Mouse (Mus musculus) heart, embryonic 16.5 days (tissue): ENCODE results near the gene Ptgir. TPM values are rescaled to one million over a fixed set of nuclear protein-coding genes. Genes with fewer than 3 reads are reported as not detected.
A peak's percentile ranks its signal among the peaks of the same experiment; 100 is the strongest.

Experiments used
- ATAC-seq: fragments of 200-750 bp; cut with Nextera tagmentation; replicated peaks from 2 replicates; pipeline ENCODE4 v1.8.0; 2017; ENCODE audit warnings: moderate number of reproducible peaks; ENCODE audit not compliant: insufficient read depth, low FRiP score; ENCODE audit errors: extremely low read depth
- H3K27ac ChIP-seq: fragments of 300-500 bp; sonication (generic); 2 replicates; pipeline ENCODE4 v1.5.1; 2014; ENCODE audit warnings: mild to moderate bottlenecking, low read length, control low read depth, moderate library complexity
- H3K27me3 ChIP-seq: fragments of 300-500 bp; sonication (generic); 2 replicates; pipeline ENCODE4 v1.6.1; 2014; ENCODE audit warnings: low read length, mixed read lengths; ENCODE audit not compliant: control insufficient read depth, insufficient read depth
- H3K36me3 ChIP-seq: fragments of 300-500 bp; sonication (generic); 2 replicates; pipeline ENCODE4 v1.6.1; 2014; ENCODE audit not compliant: control insufficient read depth, insufficient read depth
- H3K4me1 ChIP-seq: fragments of 300-500 bp; sonication (generic); 2 replicates; pipeline ENCODE4 v1.6.1; 2014; ENCODE audit warnings: low read length, mixed read lengths; ENCODE audit not compliant: control insufficient read depth, insufficient read depth
- H3K4me2 ChIP-seq: fragments of 300-500 bp; sonication (generic); 2 replicates; pipeline ENCODE4 v1.6.1; 2014; ENCODE audit warnings: low read depth, mild to moderate bottlenecking, control low read depth, low read length
- H3K4me3 ChIP-seq: fragments of 300-500 bp; sonication (generic); 2 replicates; pipeline ENCODE4 v1.5.1; 2014; ENCODE audit warnings: mild to moderate bottlenecking, control low read depth, low read length
- H3K9ac ChIP-seq: fragments of 300-500 bp; sonication (generic); 2 replicates; pipeline ENCODE4 v1.6.1; 2014; ENCODE audit warnings: low read length, control low read depth
- H3K9me3 ChIP-seq: fragments of 300-500 bp; sonication (generic); replicated peaks from 2 replicates; pipeline ENCODE4 v1.6.1; 2016; ENCODE audit warnings: low read length; ENCODE audit not compliant: control insufficient read depth
- WGBS: fragments of 180-500 bp; shearing (Covaris S2); extraction: QIAGEN DNeasy Blood & Tissue Kit; methylation state at CpG from one replicate; pipeline ENCODE4 v1.1.7; 2014; 5-methylcytosine and 5-hydroxymethylcytosine counted together
- polyA plus RNA-seq: library from polyadenylated mRNA; unstranded; fragments of >200 nt; fragmentation: Nextera tagmentation; extraction: Ambion mirVana; gene quantifications from 2 replicates; pipeline ENCODE4 v1.2.1, GENCODE M21; 2015

Gene Ptgir
- polyA plus RNA-seq, 1 experiment from 2014 or later: 1.4 TPM

DNA sequence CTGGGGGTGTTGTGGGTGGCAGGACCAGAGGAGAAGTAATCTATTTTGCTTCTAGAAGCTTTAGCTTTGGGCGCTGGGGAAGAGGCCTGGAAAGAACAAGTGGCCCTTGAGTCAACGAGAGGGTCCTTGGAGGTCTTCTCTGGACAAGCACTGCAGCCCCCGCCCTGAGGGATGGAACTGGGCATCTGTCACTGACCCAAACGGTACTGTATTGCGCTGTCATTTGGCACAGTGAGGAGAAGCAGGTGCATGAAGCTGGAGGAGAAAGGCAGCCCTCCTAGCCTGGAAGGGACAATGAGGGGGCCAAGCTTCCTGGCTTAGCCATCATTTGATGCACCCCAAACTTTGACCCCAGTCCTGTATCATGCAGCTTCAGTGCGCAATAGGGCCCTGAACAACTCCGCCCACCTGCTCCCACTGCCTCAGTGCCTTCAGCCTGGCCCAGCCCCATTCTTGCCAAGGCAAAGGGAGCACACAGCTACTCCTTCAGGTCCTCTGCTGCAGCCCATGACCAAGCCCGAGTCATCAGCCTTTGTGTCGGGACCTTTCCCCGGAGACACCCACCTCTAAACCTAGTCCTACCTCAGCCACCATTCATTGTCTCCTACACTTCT lies 16.2 kb downstream of the Ptgir start:
- Histone ChIP-seq H3K9ac (peak overlapping the region; percentile 95), H3K4me3 (peak overlapping the region; percentile 76), H3K9me3 (no peaks in the 10 kb centered on the region), H3K27me3 (no peaks in the 10 kb centered on the region), H3K4me2 (peak overlapping the region; percentile 96), H3K27ac (peak overlapping the region; percentile 96), H3K36me3 (peaks cover 12% of the 10 kb centered on the region), H3K4me1 (peaks cover 35% of the 10 kb centered on the region)
- 42% methylated on average over 10 of the region's 10 CpGs for WGBS
- ATAC-seq: no peak

DNA sequence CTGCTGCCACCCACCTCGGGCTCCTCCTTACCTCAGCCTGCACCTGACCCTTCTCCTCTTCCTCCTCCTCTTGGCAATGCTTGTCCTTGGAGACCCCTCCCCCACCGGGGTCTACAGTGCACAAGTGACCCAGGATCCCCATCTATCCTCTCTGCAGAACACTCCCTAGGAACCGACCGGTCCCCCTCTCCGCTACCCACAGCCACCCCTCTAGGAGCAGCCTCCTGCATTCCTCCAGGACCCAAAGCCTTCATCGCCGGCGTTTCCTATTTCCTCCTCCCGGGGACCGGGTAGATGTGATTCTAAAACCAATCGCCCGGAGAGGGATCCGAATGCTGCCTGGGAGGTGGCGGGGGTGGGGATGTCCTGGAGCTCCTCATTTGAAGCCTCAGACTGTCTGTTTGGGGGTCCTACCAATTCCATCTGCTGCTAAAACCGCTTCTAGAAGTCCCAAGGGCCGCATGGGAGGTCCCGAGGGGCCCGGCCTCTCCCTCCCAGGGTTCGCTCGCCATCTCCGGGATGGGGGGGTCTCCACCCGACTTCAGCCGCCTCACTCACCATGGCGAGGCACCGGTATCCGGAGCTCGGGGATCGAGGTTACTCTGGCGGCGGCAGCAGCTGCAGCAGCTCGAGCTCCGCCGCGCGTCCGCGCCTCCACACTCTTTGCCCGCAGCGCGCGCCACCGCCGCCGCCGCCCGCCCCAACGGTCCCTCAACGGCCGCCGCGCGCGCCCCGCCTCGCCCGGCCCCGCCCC lies 17.2 kb downstream of the Ptgir start:
- Histone ChIP-seq H3K4me1 (peaks cover 35% of the 10 kb centered on the region), H3K9me3 (no peaks in the 10 kb centered on the region), H3K27me3 (no peaks in the 10 kb centered on the region), H3K27ac (peak overlapping the region; percentile 96), H3K9ac (peak overlapping the region; percentile 95), H3K36me3 (peaks cover 4% of the 10 kb centered on the region), H3K4me2 (peak overlapping the region; percentile 96), H3K4me3 (peak overlapping the region; percentile 76)
- WGBS: under 1% methylated on average over 51 of the region's 57 CpGs
- peak; percentile 0; the same call in 1 of the 2 replicates for ATAC-seq

DNA sequence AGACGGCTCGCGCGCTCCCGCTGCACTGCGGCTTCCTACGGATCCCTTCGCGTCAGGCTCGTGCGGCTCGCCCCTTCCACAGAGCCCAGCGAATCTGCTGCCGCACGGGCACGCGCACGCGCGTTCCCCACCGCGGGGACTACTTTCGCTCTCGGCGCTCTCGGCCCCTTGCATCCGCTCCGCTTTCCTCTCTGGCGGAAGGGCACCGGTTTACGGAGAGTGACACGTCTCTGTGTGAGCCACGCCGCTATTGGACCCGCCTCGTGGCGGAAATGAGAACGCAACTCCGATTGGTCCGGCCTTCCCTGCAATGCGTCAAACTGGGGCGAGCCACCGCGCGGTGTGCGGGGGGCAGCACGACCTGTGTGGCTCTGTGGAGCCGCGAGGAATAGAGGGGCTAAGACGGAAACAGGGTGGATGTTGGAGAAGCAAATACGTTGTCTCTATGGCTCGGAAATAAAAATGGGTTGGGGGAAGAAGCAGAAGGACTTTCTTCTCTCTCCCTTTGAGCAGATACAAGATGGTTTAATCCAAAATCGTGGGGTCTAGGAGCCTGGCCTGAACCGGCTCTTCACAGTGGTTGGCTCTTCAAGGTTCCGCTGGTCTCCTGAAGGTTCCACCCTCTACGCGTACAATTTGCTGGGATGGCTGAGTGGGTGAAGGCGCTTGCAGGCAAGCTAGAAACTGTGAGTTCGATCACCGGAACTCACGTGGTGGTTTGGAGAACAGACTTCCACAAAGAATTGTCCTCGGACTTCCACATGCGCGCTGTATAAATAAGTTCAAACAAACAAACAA lies 17.9 kb downstream of the Ptgir start, which contains the start of gene Calm3:
Gene Calm3 (minus strand): TSS at position 78 of the 798 bp plus-strand sequence.
- peak within 1 kb of the TSS; percentile 96 for H3K4me2 ChIP-seq
- no peaks in the 10 kb centered on the region for H3K9me3 ChIP-seq
- peak within 1 kb of the TSS; percentile 76 for H3K4me3 ChIP-seq
- H3K27ac ChIP-seq: peak within 1 kb of the TSS; percentile 96
- peaks cover 35% of the 10 kb centered on the region for H3K4me1 ChIP-seq
- ATAC-seq: peak; percentile 86
- 2% methylated on average over 64 of the region's 64 CpGs for WGBS
- peak within 1 kb of the TSS; percentile 95 for H3K9ac ChIP-seq
- H3K36me3 ChIP-seq: no peaks in the 10 kb centered on the region
- H3K27me3 ChIP-seq: no peaks in the 10 kb centered on the region

DNA sequence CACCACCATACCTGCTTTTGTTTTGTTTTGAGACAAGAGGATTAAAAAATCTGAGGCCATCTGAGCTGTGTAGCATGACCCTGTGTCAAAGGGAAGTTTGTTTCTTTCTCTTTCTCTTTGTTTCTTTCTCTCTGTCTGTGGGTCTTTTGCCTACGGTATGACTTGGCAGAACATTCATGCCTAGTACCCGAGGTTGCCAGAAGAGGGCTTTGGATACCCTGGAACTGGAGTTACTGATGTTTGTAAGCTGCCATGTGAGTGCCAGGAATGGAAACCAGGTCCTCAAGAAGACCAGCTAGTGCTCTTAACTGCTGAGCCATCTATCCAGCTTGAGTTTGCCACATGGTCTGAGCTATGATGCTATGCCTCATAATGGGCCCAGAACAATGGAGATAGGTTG lies 22.1 kb downstream of the Ptgir start:
- Histone ChIP-seq H3K4me2 (no peak overlapping the region), H3K4me3 (no peak overlapping the region), H3K9ac (no peak overlapping the region), H3K9me3 (no peaks in the 10 kb centered on the region), H3K27me3 (no peaks in the 10 kb centered on the region), H3K27ac (no peak overlapping the region), H3K36me3 (no peaks in the 10 kb centered on the region), H3K4me1 (no peaks in the 10 kb centered on the region; the same call in 1 of the 2 replicates)
- ATAC-seq: no peak
- 34% methylated on average over 2 of the region's 2 CpGs for WGBS

DNA sequence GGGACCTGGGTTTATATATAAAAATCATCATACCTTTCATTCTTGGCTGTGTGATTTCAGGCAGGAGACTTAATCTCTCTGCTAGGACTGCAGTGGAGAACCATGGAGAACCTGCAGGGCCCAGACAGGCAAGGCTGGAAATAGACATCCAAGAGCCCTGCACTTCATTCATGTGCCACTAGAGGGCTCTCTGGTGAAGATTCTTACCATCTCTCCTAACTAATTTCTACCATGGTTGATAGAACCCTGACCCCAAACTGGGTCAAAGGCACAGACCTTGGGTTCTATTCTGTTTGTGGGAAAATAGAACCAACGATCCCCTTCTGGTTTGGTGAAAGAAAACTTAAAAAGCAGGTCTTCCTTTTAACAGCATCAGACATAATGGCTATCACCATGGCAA lies 24.6 kb downstream of the Ptgir start:
- no peak overlapping the region for H3K9ac ChIP-seq
- no peaks in the 10 kb centered on the region for H3K9me3 ChIP-seq
- 10% methylated on average over 1 of the region's 1 CpGs for WGBS
- no peaks in the 10 kb centered on the region for H3K4me1 ChIP-seq
- no peak overlapping the region for H3K4me3 ChIP-seq
- no peak for ATAC-seq
- no peaks in the 10 kb centered on the region for H3K36me3 ChIP-seq
- H3K27ac ChIP-seq: no peak overlapping the region
- H3K27me3 ChIP-seq: no peaks in the 10 kb centered on the region
- no peak overlapping the region for H3K4me2 ChIP-seq

DNA sequence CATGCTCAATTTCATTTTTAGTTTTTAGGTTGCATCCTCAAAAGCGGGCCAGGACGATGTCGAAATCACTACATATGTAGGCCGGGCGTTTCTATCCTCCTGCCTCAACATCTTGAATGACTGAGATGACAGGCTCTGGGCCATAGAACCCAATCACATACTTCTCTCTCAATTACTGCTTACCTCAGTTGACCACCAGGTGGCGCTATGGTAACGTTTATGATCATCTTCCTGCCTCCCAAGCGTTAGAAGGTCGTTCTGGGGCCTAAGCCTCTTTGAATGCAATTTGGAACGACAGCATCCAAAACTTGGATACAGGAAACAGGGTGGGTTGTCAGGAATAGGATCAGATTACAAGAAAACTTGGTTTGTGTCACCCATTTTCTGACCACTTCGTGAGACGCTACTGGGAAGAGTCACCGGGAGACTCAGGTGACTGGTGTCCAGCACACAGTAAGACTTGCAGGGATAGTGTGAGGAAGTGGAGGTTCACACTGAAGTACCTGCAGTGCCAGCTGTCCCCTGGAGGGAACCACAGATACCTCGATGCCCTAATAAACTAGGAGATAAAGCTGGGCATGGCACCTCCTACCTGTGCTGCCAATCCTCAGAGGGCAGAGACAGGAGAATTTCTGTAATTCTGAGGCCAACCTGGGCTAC lies 25.8 kb downstream of the Ptgir start:
- H3K4me3 ChIP-seq: no peak overlapping the region
- WGBS: 18% methylated on average over 14 of the region's 14 CpGs
- H3K4me1 ChIP-seq: no peaks in the 10 kb centered on the region
- no peak overlapping the region for H3K9ac ChIP-seq
- H3K27me3 ChIP-seq: no peaks in the 10 kb centered on the region
- H3K36me3 ChIP-seq: no peaks in the 10 kb centered on the region
- no peaks in the 10 kb centered on the region for H3K9me3 ChIP-seq
- H3K27ac ChIP-seq: no peak overlapping the region
- no peak overlapping the region for H3K4me2 ChIP-seq
- peak; percentile 59; the same call in 1 of the 2 replicates for ATAC-seq

DNA sequence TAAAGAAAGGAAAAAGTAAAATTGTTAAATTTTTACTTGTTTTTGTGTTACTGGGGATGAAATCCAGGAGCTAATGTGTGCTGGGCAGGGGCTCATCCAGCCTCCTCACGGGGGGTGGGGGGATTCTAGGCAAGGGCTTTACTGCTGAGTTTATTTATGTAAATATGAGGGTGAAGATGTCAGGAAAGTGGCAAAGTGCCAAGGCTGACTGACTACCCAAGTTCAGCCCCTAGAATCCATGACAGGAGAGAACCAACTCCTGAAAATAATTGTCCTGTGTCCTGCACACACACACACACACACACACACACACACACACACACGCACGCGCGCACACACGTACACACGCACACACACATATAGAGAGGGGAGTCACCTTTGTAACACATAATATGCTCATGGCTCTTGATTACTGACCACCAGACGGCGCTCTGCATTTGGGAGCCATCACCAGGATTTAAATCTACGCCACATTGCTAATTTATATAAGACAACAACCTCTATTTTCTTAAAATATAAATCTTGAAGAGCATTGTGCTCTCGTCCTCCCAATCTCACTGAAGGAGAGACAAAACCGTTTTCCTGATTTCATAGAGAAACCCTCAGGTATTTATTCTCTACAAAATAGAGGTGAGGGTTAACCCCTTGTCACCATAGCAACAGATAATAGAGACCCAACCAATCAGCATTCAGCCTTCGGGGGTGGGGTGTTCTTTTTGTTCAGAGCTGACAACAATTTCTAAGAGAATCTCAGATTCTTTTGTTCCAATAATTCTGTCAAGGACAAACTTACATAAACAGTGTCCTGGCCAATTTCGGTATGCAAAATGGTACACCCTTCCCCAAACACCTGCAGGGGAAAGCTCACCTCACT lies 26.7 kb downstream of the Ptgir start:
- H3K27me3 ChIP-seq: no peaks in the 10 kb centered on the region
- 42% methylated on average over 14 of the region's 14 CpGs for WGBS
- no peak overlapping the region for H3K9ac ChIP-seq
- H3K4me1 ChIP-seq: no peaks in the 10 kb centered on the region
- H3K36me3 ChIP-seq: no peaks in the 10 kb centered on the region
- H3K4me2 ChIP-seq: no peak overlapping the region
- H3K9me3 ChIP-seq: no peaks in the 10 kb centered on the region
- no peak overlapping the region for H3K4me3 ChIP-seq
- ATAC-seq: no peak
- H3K27ac ChIP-seq: no peak overlapping the region

DNA sequence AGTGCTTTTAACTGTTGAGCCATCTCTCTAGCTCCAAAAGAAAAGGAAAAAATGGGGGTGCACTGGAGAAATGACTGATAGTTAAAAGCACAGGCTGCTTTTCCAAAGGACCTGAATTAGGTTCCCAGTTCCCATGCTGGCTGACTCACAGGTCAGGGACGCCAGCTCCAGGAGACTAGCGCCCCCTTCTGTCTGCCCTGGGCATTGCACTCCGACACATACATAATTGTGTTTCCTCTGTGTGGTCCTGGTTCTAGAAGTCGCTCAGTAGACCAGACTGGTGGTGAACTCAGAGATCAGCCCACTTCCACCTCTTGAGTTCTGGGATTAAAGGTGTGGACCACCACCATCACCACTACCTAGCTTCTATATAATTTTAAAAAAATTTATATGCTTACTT lies 31.0 kb downstream of the Ptgir start:
- WGBS: 47% methylated on average over 4 of the region's 4 CpGs
- ATAC-seq: no peak
- Histone ChIP-seq H3K4me3 (no peak overlapping the region), H3K9me3 (no peaks in the 10 kb centered on the region), H3K9ac (no peak overlapping the region), H3K4me1 (peaks cover 5% of the 10 kb centered on the region), H3K36me3 (no peaks in the 10 kb centered on the region), H3K27me3 (no peaks in the 10 kb centered on the region), H3K27ac (no peak overlapping the region), H3K4me2 (no peak overlapping the region)
